Mouse (Mus musculus) left cerebral cortex, adult 6 months (tissue): ENCODE data around the gene Gm8108. TPM values are rescaled to one million over a fixed set of nuclear protein-coding genes. Genes with fewer than 3 reads are reported as not detected.

Experiments
- long read RNA-seq, 2 experiments: library from polyadenylated mRNA; unstranded; transcript quantifications; one replicate each; pipeline ENCODE4 v2.0.0; 2019 to 2020
- polyA plus RNA-seq: library from polyadenylated mRNA; unstranded; fragments of <200 nt; fragmentation: Nextera tagmentation; gene quantifications from 2 replicates; pipeline ENCODE4 v1.2.3, GENCODE M21; 2021

Gene Gm8108
- 0.51 TPM in 1 of 2 replicates, not detected in the other for polyA plus RNA-seq
- long read RNA-seq, experiment 1, partial matches to known transcripts: 0 of 1 reads
- long read RNA-seq, experiment 1, other reads (novel, unspliced or antisense): 1 of 1 reads
- long read RNA-seq, experiment 2: 0 reads

DNA sequence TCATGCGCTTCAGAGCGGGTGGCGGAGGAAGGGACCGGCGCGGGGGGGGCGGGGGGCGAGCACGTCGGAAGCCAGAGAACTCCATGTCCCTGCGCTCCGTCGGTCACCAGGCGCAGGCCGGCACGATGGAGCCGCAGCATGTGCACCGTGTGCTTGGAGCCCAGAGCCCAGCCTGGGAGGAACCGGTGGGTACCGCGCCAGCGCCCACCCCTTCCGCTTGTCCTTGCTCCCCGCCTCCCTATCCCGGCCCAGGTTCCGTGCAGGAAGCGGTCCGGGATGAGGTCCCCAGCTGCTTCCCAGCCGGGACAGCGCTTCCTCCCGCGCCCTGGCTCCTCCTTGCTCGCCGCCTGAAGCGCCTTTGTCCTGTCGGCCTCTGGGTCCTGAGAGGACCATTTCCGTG, at the start of gene Gm8108:
TSS of gene Gm8108 (plus strand) at position 101 of the 400 bp plus-strand sequence.

DNA sequence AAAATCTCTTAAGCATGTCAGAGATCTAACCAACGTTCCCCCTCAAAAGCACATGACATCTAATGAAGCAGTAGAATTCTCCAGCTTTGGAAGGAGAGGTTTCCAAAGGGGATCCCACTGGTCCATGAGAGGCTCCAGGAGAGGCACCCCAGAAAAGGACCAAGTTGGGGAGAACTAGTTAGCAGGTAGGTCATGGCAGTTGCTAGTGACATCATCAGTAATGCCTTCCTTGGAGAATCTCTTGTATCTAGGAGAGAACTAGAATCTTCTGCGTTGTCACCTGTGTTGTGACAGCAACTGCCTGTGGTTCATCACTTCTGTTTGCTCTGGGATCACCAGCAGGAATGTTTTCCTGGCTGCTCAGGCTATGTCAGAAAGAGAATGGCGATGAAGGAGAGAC, 26.5 kb upstream of the Gm8108 start, which contains the start of gene Gm3115:
TSS of gene Gm3115 (plus strand) at position 301 of the 400 bp plus-strand sequence.

DNA sequence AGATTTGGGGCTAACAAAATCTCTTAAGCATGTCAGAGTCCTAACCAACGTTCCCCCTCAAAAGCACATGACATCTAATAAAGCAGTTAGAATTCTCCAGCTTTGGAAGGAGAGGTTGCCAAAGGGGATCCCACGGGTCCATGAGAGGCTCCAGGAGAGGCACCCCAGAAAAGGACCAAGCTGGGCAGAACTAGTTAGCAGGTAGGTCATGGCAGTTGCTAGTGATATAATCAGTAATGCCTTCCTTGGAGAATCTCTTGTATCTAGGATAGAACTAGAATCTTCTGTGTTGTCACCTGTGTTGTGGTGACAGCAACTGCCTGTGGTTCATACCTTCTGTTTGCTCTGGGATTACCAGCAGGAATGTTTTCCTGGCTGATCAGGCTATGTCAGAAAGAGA, 54.4 kb downstream of the Gm8108 start, which contains the start of gene Gm3127:
TSS of gene Gm3127 (plus strand) at position 301 of the 400 bp plus-strand sequence.

Other genes starting within 250 kb of the Gm8108 start
- gene Gm2916, start 226.4 kb upstream of the Gm8108 start, polyA plus RNA-seq: 0.14 and 0.17 TPM in 2 replicates
- not detected in 2 replicates for gene Gm3029, start 178.8 kb upstream of the Gm8108 start, polyA plus RNA-seq
- gene Gm3095, start 147.0 kb upstream of the Gm8108 start, polyA plus RNA-seq: 0.15 TPM in 1 of 2 replicates, not detected in the other
- not detected in 2 replicates for gene Gm3099, start 112.1 kb upstream of the Gm8108 start, polyA plus RNA-seq
- 0.12 and 0.18 TPM in 2 replicates for gene Gm5796, start 86.6 kb upstream of the Gm8108 start, polyA plus RNA-seq
- gene Gm3115, start 26.4 kb upstream of the Gm8108 start, polyA plus RNA-seq: not detected in 2 replicates
- gene Gm3127, start 54.5 kb downstream of the Gm8108 start, polyA plus RNA-seq: not detected in 2 replicates
- gene Gm2974, start 72.0 kb downstream of the Gm8108 start, polyA plus RNA-seq: 0.41 and 0.66 TPM in 2 replicates
- gene Gm3138, start 139.1 kb downstream of the Gm8108 start, polyA plus RNA-seq: not detected in 2 replicates
- not detected in 2 replicates for gene Gm3149, start 206.8 kb downstream of the Gm8108 start, polyA plus RNA-seq
- gene 2610042L04Rik, start 224.2 kb downstream of the Gm8108 start, polyA plus RNA-seq: 0.39 and 0.51 TPM in 2 replicates